ENCODE assay signal across 8 mouse cellular contexts in genomic region chr5:92506733-92507132, GRCm38 (mm10). TPM values are rescaled to one million over a fixed set of nuclear protein-coding genes. Genes with fewer than 3 reads are reported as not detected.
DNase-seq lines count a peak whose midpoint lies in the region; ATAC-seq and TF ChIP-seq lines count a peak whose summit lies in the region.

Gene Scarb2, minus strand, starts transcription at chr5:92506833.

- peaks cover 18% of the 10 kb centered on the region; the same call in 1 of the 2 replicates for H3K4me1 ChIP-seq in lung, postnatal 0 days (ENCODE audit: insufficient read depth, low read depth, low read length)
- H3K4me1 ChIP-seq in embryonic facial prominence, embryonic 15.5 days, result peaks cover 10% of the 10 kb centered on the region; the same call in 1 of the 2 replicates
- peaks cover 15% of the 10 kb centered on the region for H3K4me1 ChIP-seq in limb, embryonic 14.5 days (ENCODE audit: control insufficient read depth, insufficient read depth, low read length)
- H3K4me1 ChIP-seq in stomach, embryonic 14.5 days (ENCODE audit: control insufficient read depth, insufficient read depth, low read length), result peaks cover 23% of the 10 kb centered on the region

- peak within 1 kb of the TSS; percentile 44 for H3K9ac ChIP-seq in lung, postnatal 0 days (replicated peaks; ENCODE audit: low read depth)
- H3K9ac ChIP-seq in embryonic facial prominence, embryonic 15.5 days, result peak within 1 kb of the TSS; percentile 94; the same call in 1 of the 2 replicates
- H3K9ac ChIP-seq in limb, embryonic 14.5 days (ENCODE audit: low read depth, low read length, severe bottlenecking), result peak within 1 kb of the TSS; percentile 94
- no peak within 1 kb of the TSS for H3K9ac ChIP-seq in stomach, embryonic 14.5 days (replicated peaks; ENCODE audit: low read depth, low read length)

- peak within 1 kb of the TSS; percentile 71 for H3K4me2 ChIP-seq in lung, postnatal 0 days (replicated peaks; ENCODE audit: low read depth, low read length)
- peak within 1 kb of the TSS; percentile 52 for H3K4me2 ChIP-seq in embryonic facial prominence, embryonic 15.5 days (replicated peaks)
- H3K4me2 ChIP-seq in limb, embryonic 14.5 days (replicated peaks; ENCODE audit: low read depth, low read length, severe bottlenecking), result peak within 1 kb of the TSS; percentile 86
- H3K4me2 ChIP-seq in stomach, embryonic 14.5 days (replicated peaks; ENCODE audit: low read depth, low read length), result peak within 1 kb of the TSS; percentile 72

- peak within 1 kb of the TSS; percentile 100 for H3K27ac ChIP-seq in lung, postnatal 0 days (ENCODE audit: low read length)
- peak within 1 kb of the TSS; percentile 95 for H3K27ac ChIP-seq in embryonic facial prominence, embryonic 15.5 days (replicated peaks)
- H3K27ac ChIP-seq in limb, embryonic 14.5 days (replicated peaks; ENCODE audit: low read depth, low read length), result peak within 1 kb of the TSS; percentile 96
- H3K27ac ChIP-seq in stomach, embryonic 14.5 days (ENCODE audit: low read length), result peak within 1 kb of the TSS; percentile 93

- no peak for TF ChIP-seq EP300 in lung, postnatal 0 days (IDR thresholded peaks at IDR 0.05)

- H3K4me3 ChIP-seq in lung, postnatal 0 days (ENCODE audit: low read depth, low read length), result peak within 1 kb of the TSS; percentile 99
- H3K4me3 ChIP-seq in embryonic facial prominence, embryonic 15.5 days (replicated peaks), result peak within 1 kb of the TSS; percentile 95
- peak within 1 kb of the TSS; percentile 92 for H3K4me3 ChIP-seq in limb, embryonic 14.5 days (replicated peaks; ENCODE audit: low read length)
- H3K4me3 ChIP-seq in stomach, embryonic 14.5 days (ENCODE audit: low read depth, low read length), result peak within 1 kb of the TSS; percentile 65

- intact Hi-C loops in heart, postnatal 25 days (cut with DNase I), result loop anchor here (5.0 to 10.0 kb wide), 3 partner anchors 44 to 192 kb away; partner anchors contain the start of gene Sdad1

- H3K9me3 ChIP-seq in lung, postnatal 0 days (ENCODE audit: low read length), result no peaks in the 10 kb centered on the region
- no peaks in the 10 kb centered on the region for H3K9me3 ChIP-seq in embryonic facial prominence, embryonic 15.5 days (replicated peaks)
- no peaks in the 10 kb centered on the region for H3K9me3 ChIP-seq in limb, embryonic 14.5 days (ENCODE audit: control insufficient read depth, low read length)
- no peaks in the 10 kb centered on the region for H3K9me3 ChIP-seq in stomach, embryonic 14.5 days (ENCODE audit: control insufficient read depth, low read depth, low read length)

- TF ChIP-seq POLR2A in limb, embryonic 14.5 days (IDR thresholded peaks at IDR 0.05; ENCODE audit: borderline replicate concordance, extremely low read depth, insufficient read depth, insufficient read length), result no peak

- H3K36me3 ChIP-seq in lung, postnatal 0 days (ENCODE audit: insufficient read depth, low read length), result no peaks in the 10 kb centered on the region
- no peaks in the 10 kb centered on the region for H3K36me3 ChIP-seq in embryonic facial prominence, embryonic 15.5 days
- no peaks in the 10 kb centered on the region for H3K36me3 ChIP-seq in limb, embryonic 14.5 days (ENCODE audit: control insufficient read depth, insufficient read depth, low read length)
- no peaks in the 10 kb centered on the region for H3K36me3 ChIP-seq in stomach, embryonic 14.5 days (ENCODE audit: control insufficient read depth, insufficient read depth, low read length)

- DNase-seq in lung, postnatal 0 days (ENCODE audit: low spot score), result no peak
- no peak for DNase-seq in lung, adult 18-20 months
- no peak for DNase-seq in heart, postnatal 25 days (ENCODE audit: low spot score)
- no peak for DNase-seq in limb, embryonic 14.5 days (ENCODE audit: low spot score)
- DNase-seq in natural killer cell, adult 2 months (ENCODE audit: low spot score in 2 of 2), result no peak
- no peak for DNase-seq in cerebellum, postnatal 25 days

- no peak for ATAC-seq in lung, postnatal 0 days
- no peak for ATAC-seq in embryonic facial prominence, embryonic 15.5 days (ENCODE audit: insufficient number of reproducible peaks, low FRiP score, low TSS enrichment, low read depth)
- ATAC-seq in limb, embryonic 14.5 days (ENCODE audit: low FRiP score, low read depth), result no peak
- ATAC-seq in stomach, embryonic 14.5 days (ENCODE audit: insufficient number of reproducible peaks, insufficient read depth, low FRiP score, low read depth), result no peak

- TF ChIP-seq CTCF in lung, postnatal 0 days (IDR thresholded peaks at IDR 0.05), result no peak

- no peaks in the 10 kb centered on the region for H3K27me3 ChIP-seq in lung, postnatal 0 days (replicated peaks; ENCODE audit: insufficient read depth, low read length)
- H3K27me3 ChIP-seq in embryonic facial prominence, embryonic 15.5 days, result no peaks in the 10 kb centered on the region
- no peaks in the 10 kb centered on the region for H3K27me3 ChIP-seq in limb, embryonic 14.5 days (ENCODE audit: control insufficient read depth, insufficient read depth, low read length)
- H3K27me3 ChIP-seq in stomach, embryonic 14.5 days (ENCODE audit: control insufficient read depth, insufficient read depth, low read length), result no peaks in the 10 kb centered on the region

RNA-seq across cellular contexts. Expression of gene Scarb2, which starts in this region (rescaled TPM):
- polyA plus RNA-seq in lung, postnatal 0 days (2015; fragmentation: Nextera tagmentation; extraction: Ambion mirVana), result 46.6 and 52.4 TPM in 2 replicates
- polyA plus RNA-seq in embryonic facial prominence, embryonic 15.5 days (2015; fragmentation: Nextera tagmentation; extraction: Ambion mirVana), result 11.9 and 12.4 TPM in 2 replicates
- total RNA-seq in heart, postnatal 25 days (2021), result 10 to 100 TPM; 70.5 to 74.6 TPM
- 29.1 and 30.1 TPM in 2 replicates for polyA plus RNA-seq in limb, embryonic 14.5 days (2012; rRNA removed)
- 10.7 and 12.3 TPM in 2 replicates for polyA plus RNA-seq in limb, embryonic 14.5 days (2014; fragmentation: Nextera tagmentation; extraction: Ambion mirVana)
- 13.0 and 13.1 TPM in 2 replicates for polyA plus RNA-seq in stomach, embryonic 14.5 days (2014; fragmentation: Nextera tagmentation; extraction: Ambion mirVana)
